Mouse (Mus musculus): ENCODE measurements around the gene Erp27. TPM values are rescaled to one million over a fixed set of nuclear protein-coding genes. Genes with fewer than 3 reads are reported as not detected.
"Not testable (repeated sequence)": the region's sequence is repeated elsewhere in the genome, so short reads cannot be mapped to it uniquely, and the experiment has no call there.

Erp27 gene
- polyA plus RNA-seq, 1 experiment from 2014 or later = not detected

DNA sequence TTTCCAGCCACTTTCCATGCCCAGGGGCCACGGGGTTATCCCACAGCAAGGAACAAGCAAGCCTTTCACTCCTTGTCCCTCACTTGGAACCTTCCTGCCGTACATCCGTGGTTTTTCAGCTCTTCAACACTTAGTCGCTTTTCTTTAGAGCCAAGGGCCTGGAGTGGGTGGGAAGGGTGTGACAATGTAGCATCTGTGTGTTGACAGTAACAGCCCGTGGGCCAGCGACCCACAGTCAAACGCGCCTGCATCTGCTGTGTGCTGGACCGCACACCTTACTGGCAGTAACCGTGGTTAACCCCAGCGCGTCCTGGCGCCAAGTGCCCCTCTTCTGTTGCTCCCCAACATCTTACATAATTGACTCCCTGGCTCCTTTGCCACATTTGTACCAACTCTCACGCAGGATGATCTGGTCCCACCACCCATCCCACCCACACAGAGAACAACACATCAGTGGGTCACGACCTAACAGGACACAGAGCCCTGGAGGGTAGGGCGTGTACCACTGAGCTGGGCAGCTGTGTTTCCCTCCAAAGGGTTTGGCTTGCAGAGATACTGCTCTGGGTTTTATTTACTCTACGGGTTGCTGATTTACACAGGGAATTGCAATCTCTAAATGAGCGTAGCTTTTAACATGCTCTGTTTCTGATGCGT lies 15.6 kb downstream of the Erp27 start:
- H3K27ac ChIP-seq = no peak overlapping the region
- no peaks in the 10 kb centered on the region for H3K79me2 ChIP-seq (ENCODE audit: inconsistent target)
- no peak overlapping the region for H3K4me3 ChIP-seq (ENCODE audit: inconsistent target)
- WGBS (ENCODE audit: missing documents) = 75% methylated on average over 19 of the region's 19 CpGs
- no peaks in the 10 kb centered on the region for H3K36me3 ChIP-seq (ENCODE audit: inconsistent target)

DNA sequence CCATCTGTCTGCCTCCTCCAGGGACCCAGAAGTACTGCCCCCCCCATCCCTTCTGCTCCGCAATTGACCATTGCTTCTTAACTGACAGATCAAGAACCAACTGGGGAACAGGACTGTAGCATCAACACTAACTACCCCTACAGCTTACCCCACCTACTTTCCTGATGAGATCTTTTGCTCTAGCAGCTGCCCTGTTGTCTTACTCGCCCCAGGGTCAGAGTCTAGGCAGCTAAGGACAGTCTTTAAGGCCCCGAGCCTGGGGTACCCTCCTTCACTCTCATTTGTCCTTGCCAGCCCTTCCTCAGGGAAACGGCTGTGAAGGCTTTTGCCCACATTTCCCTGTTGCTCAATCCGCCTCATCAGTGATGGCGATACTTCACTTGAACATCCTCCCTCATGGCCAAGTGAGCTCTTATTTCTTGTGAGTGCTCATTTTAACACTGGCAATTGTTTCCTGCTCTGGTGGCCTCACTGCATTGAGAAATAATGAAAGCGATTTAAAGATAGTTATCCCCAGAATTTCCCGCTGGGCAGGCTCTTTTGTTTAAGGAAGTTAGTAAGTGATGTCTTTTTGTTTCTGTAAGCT lies 18.0 kb downstream of the Erp27 start:
- WGBS (ENCODE audit: missing documents) = 16% methylated on average over 8 of the region's 8 CpGs

DNA sequence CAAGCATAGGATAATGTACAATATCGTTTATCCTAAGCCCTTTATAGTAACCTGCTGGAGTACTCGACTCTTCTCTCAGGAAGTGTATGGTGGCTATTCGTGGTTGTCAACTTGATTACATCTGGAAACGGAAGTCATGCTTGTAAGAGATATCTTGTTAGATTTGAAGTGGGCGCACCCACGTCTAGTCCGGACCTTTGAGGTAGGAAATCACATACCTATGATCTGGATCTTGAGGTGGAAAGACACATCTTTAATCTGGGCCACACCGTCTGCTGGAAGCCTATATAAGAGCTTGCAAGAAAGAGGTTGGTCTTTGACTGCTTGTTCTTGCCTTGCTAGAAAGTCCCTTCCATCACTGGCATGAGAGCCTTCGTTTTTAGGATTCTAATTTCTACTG lies 19.5 kb downstream of the Erp27 start:
- Histone ChIP-seq H3K79me2 (ENCODE audit: inconsistent target) (no peaks in the 10 kb centered on the region), H3K36me3 (ENCODE audit: inconsistent target) (no peaks in the 10 kb centered on the region), H3K4me3 (ENCODE audit: inconsistent target) (no peak overlapping the region), H3K27ac (no peak overlapping the region)
- WGBS (ENCODE audit: missing documents) = 44% methylated on average over 9 of the region's 9 CpGs

More for the DNA sequence above, 18.0 kb downstream of the Erp27 start:
- Histone ChIP-seq H3K79me2 (ENCODE audit: inconsistent target) (no peaks in the 10 kb centered on the region), H3K27ac (peak overlapping the region; percentile 27; the same call in 1 of the 2 replicates), H3K4me3 (ENCODE audit: inconsistent target) (no peak overlapping the region), H3K36me3 (ENCODE audit: inconsistent target) (no peaks in the 10 kb centered on the region)

DNA sequence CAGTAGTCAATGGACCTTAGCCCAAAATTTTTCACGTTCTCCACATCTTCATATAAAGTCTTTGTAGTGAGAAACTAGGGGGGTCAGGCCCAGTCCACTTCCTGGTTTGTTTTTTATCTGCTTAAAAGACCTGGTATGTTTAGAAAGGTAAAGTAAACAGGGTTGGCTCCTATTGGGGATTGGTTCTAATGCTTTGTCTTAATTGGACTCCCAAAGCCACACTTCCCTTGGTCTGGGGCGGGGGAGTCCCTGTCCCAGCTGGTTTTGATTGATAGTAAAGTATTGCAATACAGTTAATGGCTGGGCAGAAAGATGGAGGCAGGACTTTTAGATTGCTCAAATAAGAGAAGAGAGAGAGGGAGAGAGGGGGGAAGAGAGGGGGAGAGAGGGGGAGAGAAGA lies 21.0 kb downstream of the Erp27 start:
- Histone ChIP-seq H3K36me3 (ENCODE audit: inconsistent target) (no peaks in the 10 kb centered on the region), H3K27ac (no peak overlapping the region), H3K79me2 (ENCODE audit: inconsistent target) (no peaks in the 10 kb centered on the region), H3K4me3 (ENCODE audit: inconsistent target) (no peak overlapping the region)
- WGBS (ENCODE audit: missing documents) = 47% methylated on average over 2 of the region's 2 CpGs

DNA sequence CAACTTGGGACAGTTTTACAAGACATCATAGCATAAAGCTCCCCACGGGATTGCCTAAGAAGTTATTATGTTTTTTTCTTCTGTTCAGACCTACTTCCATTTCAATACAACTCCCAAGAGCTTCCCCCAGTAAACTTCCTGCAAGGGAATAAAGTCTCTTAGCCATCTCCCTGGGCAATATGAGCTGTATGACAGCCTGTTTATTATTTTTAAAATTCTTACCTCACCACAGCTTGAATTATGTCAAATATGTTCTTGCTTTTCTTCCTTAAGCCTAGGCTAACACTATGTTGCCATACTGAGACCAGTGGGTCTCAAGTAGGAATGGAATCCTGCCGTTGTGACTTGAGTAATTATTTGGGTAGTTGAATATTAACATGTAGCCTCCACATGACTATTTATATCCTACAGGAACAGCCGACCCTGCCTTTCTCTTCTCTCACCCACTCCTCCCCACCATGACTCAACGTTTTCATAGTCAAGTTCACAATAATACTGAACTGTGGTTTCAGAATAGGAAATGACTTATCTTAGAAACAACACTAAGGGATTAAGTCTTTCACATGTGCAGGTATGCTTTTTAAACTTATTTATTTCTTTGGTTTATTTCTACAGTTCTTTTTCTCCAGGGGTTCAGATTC lies 21.5 kb downstream of the Erp27 start:
- Histone ChIP-seq H3K4me3 (ENCODE audit: inconsistent target) (no peak overlapping the region), H3K36me3 (ENCODE audit: inconsistent target) (no peaks in the 10 kb centered on the region), H3K27ac (0 out of 2 replicates have a peak overlapping the region, but pooled peaks have one; percentile 1), H3K79me2 (ENCODE audit: inconsistent target) (no peaks in the 10 kb centered on the region)
- 19% methylated on average over 4 of the region's 4 CpGs for WGBS (ENCODE audit: missing documents)

DNA sequence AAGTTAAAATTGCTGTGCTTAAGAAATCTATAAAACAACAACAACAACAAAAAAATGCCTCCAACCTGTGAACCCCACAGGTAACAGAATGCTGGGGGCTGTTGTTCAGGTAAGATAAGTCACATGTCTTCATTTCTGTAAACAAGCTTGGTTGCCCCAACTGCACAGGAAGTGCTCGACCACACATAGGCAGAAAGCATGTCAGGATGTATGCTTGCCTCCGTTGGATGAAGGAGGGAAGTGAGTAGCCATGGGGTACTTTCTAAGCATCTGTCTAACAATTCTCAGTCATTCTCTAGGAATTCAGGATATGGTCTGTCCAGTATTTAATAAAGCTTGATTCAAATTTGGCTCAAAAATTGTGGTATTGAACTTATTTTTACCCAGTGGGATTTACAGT lies 23.0 kb downstream of the Erp27 start:
- whole genome bisulfite sequencing (ENCODE audit: missing documents) = 18% methylated on average over 2 of the region's 2 CpGs
- Histone ChIP-seq H3K79me2 (ENCODE audit: inconsistent target) (no peaks in the 10 kb centered on the region), H3K36me3 (ENCODE audit: inconsistent target) (no peaks in the 10 kb centered on the region), H3K27ac (no peak overlapping the region), H3K4me3 (ENCODE audit: inconsistent target) (no peak overlapping the region)

DNA sequence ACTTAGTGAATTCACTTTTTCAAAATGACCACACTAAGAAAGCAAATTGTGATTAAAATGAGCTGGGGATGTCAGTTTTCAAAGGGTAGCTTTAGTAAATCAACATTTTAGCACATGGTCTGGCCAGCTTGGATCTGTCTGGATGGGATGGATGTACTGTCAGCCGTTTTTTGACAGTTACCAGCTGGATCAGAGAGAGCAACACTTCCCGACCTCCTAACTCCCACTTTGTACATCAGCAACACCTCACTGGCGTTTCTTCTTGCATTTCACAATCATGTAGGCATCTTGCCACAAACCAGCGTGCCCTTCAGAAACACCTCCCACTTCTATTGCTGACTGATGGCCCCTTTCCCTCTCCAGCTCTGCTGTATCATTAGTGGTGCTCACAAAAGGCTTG lies 23.8 kb downstream of the Erp27 start:
- H3K79me2 ChIP-seq (ENCODE audit: inconsistent target) = no peaks in the 10 kb centered on the region
- H3K4me3 ChIP-seq (ENCODE audit: inconsistent target) = no peak overlapping the region
- 8% methylated on average over 4 of the region's 4 CpGs for WGBS (ENCODE audit: missing documents)
- H3K36me3 ChIP-seq (ENCODE audit: inconsistent target) = no peaks in the 10 kb centered on the region
- H3K27ac ChIP-seq = no peak overlapping the region

DNA sequence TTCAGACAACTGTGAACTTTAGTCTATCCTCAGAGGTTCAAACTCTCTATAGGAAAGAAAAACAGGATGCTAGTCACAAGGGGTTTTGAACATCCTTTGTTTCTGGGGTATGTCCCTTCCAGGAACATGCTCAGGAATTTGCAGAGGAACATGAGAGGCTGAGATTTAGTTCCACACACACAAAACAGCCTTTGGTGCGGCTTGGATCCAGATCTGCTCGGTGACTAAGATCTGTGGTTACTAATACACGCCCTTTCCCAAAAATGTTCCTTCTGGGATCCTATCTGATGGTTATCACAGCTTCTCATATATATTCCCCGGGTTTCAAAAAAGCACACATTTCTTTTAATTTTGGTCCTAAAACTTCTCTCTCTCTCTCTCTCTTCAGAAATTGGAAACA lies 24.2 kb downstream of the Erp27 start:
- H3K79me2 ChIP-seq (ENCODE audit: inconsistent target) = no peaks in the 10 kb centered on the region
- WGBS (ENCODE audit: missing documents) = 77% methylated on average over 4 of the region's 4 CpGs

DNA sequence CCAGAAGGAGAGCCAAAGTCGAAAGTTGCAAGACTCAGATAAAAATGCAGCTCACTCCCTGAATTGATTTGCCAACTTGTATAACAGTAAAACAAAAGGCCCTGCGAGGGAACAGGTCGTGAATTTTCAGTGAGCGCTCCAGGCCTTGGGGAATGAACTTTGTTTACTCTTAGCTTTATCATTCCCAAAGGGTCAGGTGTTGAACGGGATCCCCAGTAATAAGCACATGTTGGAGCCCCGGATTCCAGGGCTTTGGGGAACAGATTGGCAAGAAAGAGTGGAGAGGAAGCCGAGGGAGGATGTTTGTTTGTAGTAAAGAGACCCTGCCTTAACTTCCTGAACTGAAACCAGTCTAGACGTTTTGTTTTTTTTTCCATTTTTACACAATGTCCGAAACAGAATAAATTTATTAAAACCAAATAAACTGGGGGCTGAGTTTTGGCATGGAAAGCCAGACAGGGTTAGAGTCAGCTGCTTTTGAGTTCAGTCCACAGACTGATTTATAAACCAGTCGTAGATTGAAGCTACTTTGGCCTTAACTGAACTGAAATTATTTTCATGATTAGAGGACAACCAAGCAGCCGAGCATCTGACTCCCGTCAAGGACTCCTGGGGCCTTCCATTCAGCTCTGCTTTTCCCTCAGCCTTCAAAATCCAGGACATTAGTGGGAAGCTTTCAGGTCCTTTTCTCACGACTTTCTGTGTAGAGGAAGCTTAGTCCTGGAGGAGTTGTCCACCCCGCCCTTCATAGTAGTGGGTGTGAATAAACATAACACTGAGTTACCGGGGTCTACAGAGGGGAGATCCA lies 27.2 kb downstream of the Erp27 start:
- no peak overlapping the region for H3K27ac ChIP-seq
- H3K4me3 ChIP-seq (ENCODE audit: inconsistent target) = no peak overlapping the region
- H3K79me2 ChIP-seq (ENCODE audit: inconsistent target) = no peaks in the 10 kb centered on the region
- 62% methylated on average over 15 of the region's 15 CpGs for WGBS (ENCODE audit: missing documents)
- no peaks in the 10 kb centered on the region for H3K36me3 ChIP-seq (ENCODE audit: inconsistent target)

More for the DNA sequence above, 24.2 kb downstream of the Erp27 start:
- H3K36me3 ChIP-seq (ENCODE audit: inconsistent target) = no peaks in the 10 kb centered on the region
- no peak overlapping the region for H3K27ac ChIP-seq
- no peak overlapping the region for H3K4me3 ChIP-seq (ENCODE audit: inconsistent target)

DNA sequence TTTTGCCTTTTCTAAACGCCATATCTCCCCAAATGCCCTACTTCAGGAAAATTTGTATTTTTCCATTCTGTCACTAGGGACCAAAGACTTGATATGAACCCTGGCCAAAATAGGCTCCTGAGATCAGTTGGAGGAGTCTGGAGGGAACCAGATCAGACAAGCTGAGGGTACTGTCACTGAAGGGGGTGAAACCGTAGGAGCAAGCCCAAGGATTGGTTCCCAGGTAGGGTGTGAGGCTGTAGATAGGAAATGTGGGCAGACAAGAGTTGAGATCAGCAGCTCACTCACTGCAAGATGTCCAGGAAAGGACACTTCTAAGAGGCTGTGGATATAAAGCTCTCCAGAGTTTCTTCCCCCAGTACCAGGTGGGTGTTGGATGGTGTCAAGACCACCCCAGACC lies 30.0 kb downstream of the Erp27 start:
- Histone ChIP-seq H3K4me3 (ENCODE audit: inconsistent target) (no peak overlapping the region), H3K36me3 (ENCODE audit: inconsistent target) (no peaks in the 10 kb centered on the region), H3K27ac (no peak overlapping the region), H3K79me2 (ENCODE audit: inconsistent target) (no peaks in the 10 kb centered on the region)
- WGBS (ENCODE audit: missing documents) = 100% methylated on average over 2 of the region's 2 CpGs

DNA sequence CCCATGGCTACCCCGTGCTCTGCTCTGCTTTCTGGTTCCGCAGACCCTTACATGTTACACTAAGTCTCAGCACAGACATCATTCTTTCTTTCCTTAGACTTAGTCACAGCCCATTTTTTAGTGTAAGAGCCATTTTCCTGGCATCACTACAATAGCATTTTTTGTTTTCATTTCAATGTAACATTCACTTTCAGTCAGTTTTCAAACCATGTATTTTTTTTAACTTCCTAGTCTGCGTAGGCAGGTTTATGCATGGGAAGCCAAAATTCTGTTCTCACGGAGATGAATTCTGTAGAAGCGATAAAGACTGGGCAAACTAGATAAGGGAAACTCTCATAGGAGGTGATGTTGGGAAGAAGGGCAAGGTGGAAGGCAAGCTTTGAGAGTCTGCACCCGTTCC lies 32.4 kb downstream of the Erp27 start:
- Histone ChIP-seq H3K36me3 (ENCODE audit: inconsistent target) (no peaks in the 10 kb centered on the region), H3K79me2 (ENCODE audit: inconsistent target) (no peaks in the 10 kb centered on the region), H3K4me3 (ENCODE audit: inconsistent target) (no peak overlapping the region), H3K27ac (no peak overlapping the region)
- 95% methylated on average over 6 of the region's 6 CpGs for WGBS (ENCODE audit: missing documents)

DNA sequence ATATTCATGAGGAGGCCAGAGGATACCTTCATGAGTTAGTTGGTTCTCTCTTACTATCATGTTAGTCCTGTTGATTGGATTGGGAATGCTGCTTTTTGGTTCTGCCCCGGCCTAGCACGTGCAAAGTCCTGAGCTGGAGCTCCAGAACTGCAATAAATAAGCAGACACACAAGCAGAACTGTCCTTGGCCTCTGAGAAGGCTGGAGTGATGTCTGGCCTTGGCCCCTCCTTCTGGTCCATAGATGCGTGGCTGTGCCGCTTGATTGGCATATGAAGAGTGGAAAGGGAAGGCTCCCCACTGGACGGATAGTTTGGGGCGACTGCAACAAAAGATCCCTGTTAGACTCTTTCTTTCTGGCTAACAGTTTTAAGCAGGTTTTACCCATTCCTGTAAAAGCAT lies 32.9 kb downstream of the Erp27 start:
- Histone ChIP-seq H3K4me3 (ENCODE audit: inconsistent target) (no peak overlapping the region), H3K79me2 (ENCODE audit: inconsistent target) (no peaks in the 10 kb centered on the region), H3K36me3 (ENCODE audit: inconsistent target) (no peaks in the 10 kb centered on the region), H3K27ac (no peak overlapping the region)
- 98% methylated on average over 6 of the region's 6 CpGs for WGBS (ENCODE audit: missing documents)

DNA sequence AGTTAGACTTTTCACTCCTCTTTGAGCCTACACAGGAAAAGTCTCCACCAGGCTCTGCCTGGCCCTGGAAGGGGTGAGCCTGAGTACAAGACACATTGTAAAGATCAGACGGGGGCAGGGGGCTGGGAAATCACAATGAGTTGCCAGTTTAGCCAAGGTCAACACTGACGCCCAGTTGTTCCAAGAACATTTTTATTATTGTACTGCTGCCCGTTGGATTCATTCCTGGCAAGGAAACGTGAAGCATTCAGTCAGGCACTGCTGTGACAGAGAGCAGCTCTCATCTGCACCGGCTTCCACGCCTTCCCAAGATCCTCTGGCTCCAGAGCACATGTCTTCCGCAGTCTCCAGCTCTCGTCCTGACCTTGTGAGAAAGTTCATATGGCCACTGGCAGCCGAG lies 34.1 kb downstream of the Erp27 start:
- Histone ChIP-seq H3K4me3 (ENCODE audit: inconsistent target) (no peak overlapping the region), H3K27ac (no peak overlapping the region), H3K79me2 (ENCODE audit: inconsistent target) (no peaks in the 10 kb centered on the region), H3K36me3 (ENCODE audit: inconsistent target) (no peaks in the 10 kb centered on the region)
- 91% methylated on average over 9 of the region's 9 CpGs for WGBS (ENCODE audit: missing documents)

DNA sequence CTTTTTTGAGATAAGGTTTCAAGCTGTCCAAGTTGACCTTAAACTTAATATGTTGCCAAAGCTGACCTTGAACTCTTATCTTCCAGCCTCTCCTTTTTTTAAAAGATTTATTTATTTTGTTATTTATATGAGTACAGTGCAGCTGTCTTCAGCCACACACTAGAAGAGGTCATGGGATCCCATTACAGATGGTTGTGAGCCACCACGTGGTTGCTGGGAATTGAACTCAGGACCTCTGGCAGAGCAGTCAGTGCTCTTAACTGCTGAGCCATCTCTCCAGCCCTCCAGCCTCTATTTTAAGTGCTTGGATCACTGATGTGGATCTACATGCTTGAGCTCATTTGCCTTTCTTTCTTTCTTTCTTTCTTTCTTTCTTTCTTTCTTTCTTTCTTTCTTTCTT lies 37.2 kb downstream of the Erp27 start:
- H3K4me3 ChIP-seq (ENCODE audit: inconsistent target); H3K36me3 ChIP-seq (ENCODE audit: inconsistent target); H3K79me2 ChIP-seq (ENCODE audit: inconsistent target); H3K27ac ChIP-seq: not testable (repeated sequence)
- WGBS (ENCODE audit: missing documents) = no CpG with 5 or more reads among the region's 1 CpGs

DNA sequence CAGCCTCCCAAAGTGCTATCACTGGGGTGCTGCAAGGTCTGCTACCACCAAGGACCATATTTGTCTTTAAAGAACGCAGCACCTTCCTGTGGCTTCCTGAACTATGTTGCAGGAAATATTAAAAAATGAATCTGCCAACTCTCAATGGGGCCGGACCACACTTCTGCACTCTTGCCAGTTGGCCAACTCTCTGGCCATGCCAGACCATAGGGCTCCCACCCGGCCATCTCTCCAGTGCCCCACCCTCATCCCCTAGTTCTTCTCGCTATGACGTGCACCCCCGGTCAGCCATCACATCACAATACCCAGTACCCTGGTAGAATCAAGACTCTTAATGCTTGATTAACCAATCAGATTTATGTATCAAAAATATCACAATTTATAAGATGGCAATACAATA lies 38.0 kb downstream of the Erp27 start:
- H3K27ac ChIP-seq = no peak overlapping the region
- no peaks in the 10 kb centered on the region for H3K79me2 ChIP-seq (ENCODE audit: inconsistent target)
- 80% methylated on average over 6 of the region's 6 CpGs for WGBS (ENCODE audit: missing documents)
- H3K4me3 ChIP-seq (ENCODE audit: inconsistent target) = no peak overlapping the region
- no peaks in the 10 kb centered on the region for H3K36me3 ChIP-seq (ENCODE audit: inconsistent target)

Measured in macrophage (primary cell).